Mouse (Mus musculus): ENCODE results near the gene Cyp2g1. TPM values are rescaled to one million over a fixed set of nuclear protein-coding genes. Genes with fewer than 3 reads are reported as not detected.

Gene Cyp2g1
- polyA plus RNA-seq (2015; fragmentation: Nextera tagmentation; extraction: Ambion mirVana), result not detected in 2 replicates

DNA sequence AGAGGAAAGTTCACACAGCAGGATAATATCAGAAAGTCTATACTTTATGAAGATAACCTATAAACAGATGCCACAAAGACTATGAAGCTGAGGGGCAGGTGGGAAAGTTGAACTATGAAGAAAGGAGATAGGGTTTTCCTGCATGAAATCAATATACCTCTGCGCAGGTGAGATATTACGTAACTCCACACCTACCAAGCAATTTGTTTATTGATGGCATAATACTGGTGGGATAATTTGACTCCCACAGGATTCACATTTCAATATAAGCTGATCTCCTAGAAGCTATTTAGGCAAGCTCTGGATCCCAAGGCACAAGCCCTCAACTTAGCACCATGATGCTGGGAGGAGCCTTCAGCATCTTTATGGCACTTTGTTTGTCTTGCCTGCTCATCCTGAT, at the start of gene Cyp2g1:
TSS of gene Cyp2g1 (plus strand) at position 301 of the 400 bp plus-strand sequence.
- H3K27me3 ChIP-seq, result no peaks in the 10 kb centered on the region
- H3K4me3 ChIP-seq, result no peak within 1 kb of the TSS
- no peaks in the 10 kb centered on the region for H3K4me1 ChIP-seq
- no peak within 1 kb of the TSS for H3K9ac ChIP-seq
- H3K36me3 ChIP-seq, result no peaks in the 10 kb centered on the region
- 94% methylated on average over 2 of the region's 2 CpGs for WGBS
- H3K4me2 ChIP-seq (replicated peaks), result no peak within 1 kb of the TSS
- ATAC-seq (ENCODE audit: low FRiP score, low read depth), result no peak
- no peaks in the 10 kb centered on the region for H3K9me3 ChIP-seq
- no peak within 1 kb of the TSS for H3K27ac ChIP-seq

DNA sequence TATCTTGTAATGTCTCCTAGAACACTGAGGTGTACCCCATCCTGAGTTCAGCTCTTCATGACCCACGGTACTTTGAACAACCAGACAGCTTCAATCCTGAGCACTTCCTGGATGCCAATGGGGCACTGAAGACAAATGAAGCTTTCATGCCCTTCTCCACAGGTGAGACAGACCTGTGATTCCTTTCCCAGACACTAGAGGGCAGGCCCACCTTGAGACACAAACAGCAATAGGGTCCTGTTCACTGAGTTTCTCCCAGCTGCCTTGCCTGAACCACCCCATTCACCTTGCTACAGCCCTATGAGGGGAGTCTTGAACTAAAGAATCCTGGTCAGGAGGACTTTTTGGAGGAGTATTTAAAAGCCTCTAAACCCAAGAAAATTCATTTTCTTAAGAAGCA, 41.6 kb upstream of the Cyp2g1 start:
- Histone ChIP-seq H3K9me3 (no peaks in the 10 kb centered on the region), H3K4me1 (no peaks in the 10 kb centered on the region), H3K4me2 (replicated peaks) (no peak overlapping the region), H3K27ac (no peak overlapping the region), H3K9ac (no peak overlapping the region), H3K27me3 (no peaks in the 10 kb centered on the region), H3K36me3 (no peaks in the 10 kb centered on the region), H3K4me3 (no peak overlapping the region)
- ATAC-seq (ENCODE audit: low FRiP score, low read depth), result no peak
- WGBS, result 68% methylated on average over 1 of the region's 1 CpGs

DNA sequence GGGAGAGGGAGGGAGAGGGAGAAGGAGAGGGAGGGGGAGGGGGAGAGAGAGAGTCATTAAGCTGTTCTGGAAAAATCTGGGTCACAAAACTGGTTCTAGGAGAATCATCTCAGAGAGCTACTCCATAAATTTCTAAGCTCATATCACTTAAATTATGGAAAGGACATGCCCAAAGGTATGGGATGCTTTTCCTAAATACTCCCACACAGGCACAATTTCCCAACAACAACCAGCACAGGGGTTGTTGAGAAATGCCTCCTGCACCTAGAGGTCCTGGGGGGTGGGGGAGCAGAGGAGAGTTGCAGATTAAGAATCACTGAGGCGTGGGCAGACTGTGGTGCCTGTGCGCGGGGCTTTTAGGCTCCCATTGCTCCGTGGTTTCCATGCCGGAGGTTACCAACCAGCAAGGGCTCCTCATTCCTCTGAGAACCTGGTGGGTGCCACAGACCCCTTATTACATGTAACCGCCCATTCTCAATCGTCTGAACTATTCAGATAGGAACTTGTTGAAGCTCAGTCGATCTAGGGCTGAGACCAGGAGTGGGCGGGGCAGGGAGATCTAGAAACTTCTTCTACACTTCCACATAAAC, 38.7 kb upstream of the Cyp2g1 start:
- ATAC-seq (ENCODE audit: low FRiP score, low read depth), result no peak
- WGBS, result 86% methylated on average over 9 of the region's 9 CpGs
- Histone ChIP-seq H3K4me1 (no peaks in the 10 kb centered on the region), H3K27ac (no peak overlapping the region), H3K9me3 (no peaks in the 10 kb centered on the region), H3K36me3 (no peaks in the 10 kb centered on the region), H3K9ac (no peak overlapping the region), H3K27me3 (no peaks in the 10 kb centered on the region), H3K4me3 (no peak overlapping the region), H3K4me2 (replicated peaks) (no peak overlapping the region)

DNA sequence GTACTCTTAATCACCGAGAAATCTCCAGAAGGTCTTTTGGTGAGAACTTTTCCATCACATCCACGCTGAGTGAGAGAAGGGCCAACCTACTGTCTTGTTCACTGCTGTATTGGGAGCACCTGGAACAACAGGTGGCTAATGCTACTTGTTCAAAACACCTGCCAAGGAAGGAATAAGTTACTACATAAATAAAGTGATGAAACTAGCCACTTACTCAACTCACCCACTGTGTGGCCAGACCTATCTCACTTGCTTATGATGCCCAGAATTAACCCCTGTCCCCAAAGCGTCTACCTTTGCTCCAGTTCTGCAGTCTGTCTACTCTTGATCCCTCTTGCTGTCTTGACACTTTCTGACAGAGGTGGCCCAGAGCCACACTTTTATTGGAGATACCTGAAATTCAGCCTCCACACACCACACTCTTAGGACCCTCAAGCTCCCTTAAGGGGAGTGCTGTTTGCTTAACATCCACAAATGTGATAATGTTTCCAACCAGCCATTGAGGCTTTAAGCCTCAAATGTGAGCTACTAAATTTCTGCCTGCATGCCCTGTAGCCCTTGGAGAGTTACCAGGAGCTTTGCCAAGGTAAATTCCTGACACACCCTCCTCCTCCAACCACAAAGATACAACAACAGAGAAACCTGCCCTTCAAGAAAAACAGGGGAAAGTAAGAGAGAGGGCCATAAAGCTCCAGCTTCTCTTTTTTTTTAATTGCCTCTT, 35.7 kb upstream of the Cyp2g1 start:
- no peak overlapping the region for H3K27ac ChIP-seq
- H3K4me1 ChIP-seq, result no peaks in the 10 kb centered on the region
- no peak overlapping the region for H3K4me3 ChIP-seq
- no peak overlapping the region for H3K9ac ChIP-seq
- H3K4me2 ChIP-seq (replicated peaks), result no peak overlapping the region
- no peak for ATAC-seq (ENCODE audit: low FRiP score, low read depth)
- no peaks in the 10 kb centered on the region for H3K36me3 ChIP-seq
- 82% methylated on average over 3 of the region's 3 CpGs for WGBS
- H3K9me3 ChIP-seq, result no peaks in the 10 kb centered on the region
- H3K27me3 ChIP-seq, result no peaks in the 10 kb centered on the region

DNA sequence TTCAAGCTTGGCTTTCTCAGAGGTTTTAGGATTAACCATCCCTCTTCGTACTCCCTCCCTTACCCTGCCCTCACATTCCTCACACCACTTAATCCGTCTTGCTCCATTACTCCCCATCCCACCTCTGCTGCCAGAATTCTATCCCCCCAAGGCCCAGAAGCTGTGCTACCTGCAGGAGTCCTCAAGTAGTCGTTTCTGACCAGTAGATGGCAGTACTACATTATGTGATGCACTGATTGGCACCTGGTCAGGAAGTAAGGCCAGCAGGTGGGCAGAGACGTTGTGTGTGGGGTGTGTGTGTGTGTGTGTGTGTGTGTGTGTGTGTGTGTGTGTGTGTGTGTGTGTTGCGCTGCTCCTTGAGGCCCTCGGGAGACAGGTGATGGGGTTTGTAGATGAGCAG, 32.8 kb upstream of the Cyp2g1 start:
- no peak overlapping the region for H3K27ac ChIP-seq
- no peaks in the 10 kb centered on the region for H3K27me3 ChIP-seq
- H3K4me2 ChIP-seq (replicated peaks), result no peak overlapping the region
- H3K36me3 ChIP-seq, result no peaks in the 10 kb centered on the region
- ATAC-seq (ENCODE audit: low FRiP score, low read depth), result no peak
- H3K4me1 ChIP-seq, result no peaks in the 10 kb centered on the region
- no peak overlapping the region for H3K9ac ChIP-seq
- 17% methylated on average over 6 of the region's 6 CpGs for WGBS
- no peaks in the 10 kb centered on the region for H3K9me3 ChIP-seq
- no peak overlapping the region for H3K4me3 ChIP-seq

DNA sequence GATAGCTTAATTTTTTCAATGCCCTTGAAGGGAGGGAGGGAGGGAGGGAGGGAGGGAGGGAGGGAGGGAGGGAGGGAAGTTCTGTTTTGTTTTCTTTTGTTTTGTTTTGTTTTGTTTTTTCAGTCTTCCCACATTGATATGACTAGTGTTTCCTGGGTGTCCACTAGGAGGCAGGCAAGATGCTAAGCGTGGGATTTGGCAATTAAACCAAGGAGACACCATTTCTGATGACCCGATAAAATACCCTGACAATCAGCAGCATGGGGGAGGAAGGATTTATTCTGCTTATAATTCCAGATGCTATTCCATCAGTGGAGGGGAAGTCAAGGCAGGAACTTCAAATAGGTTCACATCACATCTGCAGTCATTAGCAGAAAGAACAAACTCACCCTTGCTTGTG, 30.9 kb upstream of the Cyp2g1 start:
- Histone ChIP-seq H3K4me3 (no peak overlapping the region), H3K27me3 (no peaks in the 10 kb centered on the region), H3K9ac (no peak overlapping the region), H3K27ac (no peak overlapping the region), H3K4me1 (no peaks in the 10 kb centered on the region), H3K4me2 (replicated peaks) (no peak overlapping the region), H3K36me3 (no peaks in the 10 kb centered on the region), H3K9me3 (no peaks in the 10 kb centered on the region)
- ATAC-seq (ENCODE audit: low FRiP score, low read depth), result no peak
- WGBS, result 48% methylated on average over 2 of the region's 2 CpGs

DNA sequence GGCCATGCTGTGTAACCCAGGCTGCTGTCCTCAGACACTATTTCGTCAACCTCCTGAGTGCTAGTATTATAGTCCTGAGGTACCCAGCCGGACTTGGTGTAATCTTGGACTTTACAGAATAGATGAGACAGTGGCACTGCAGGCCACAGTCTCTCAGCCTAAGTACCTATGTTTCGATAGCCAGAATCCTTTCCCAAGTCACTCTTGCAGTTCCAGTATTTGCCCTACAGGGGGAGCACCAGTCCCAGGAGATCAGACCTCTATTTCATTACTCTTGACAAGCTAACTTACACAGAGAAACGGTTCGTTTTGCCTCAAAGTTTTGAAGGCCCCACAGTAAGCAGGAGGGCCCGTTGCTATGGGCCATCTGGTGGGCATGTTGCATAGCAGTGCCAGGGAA, 30.2 kb upstream of the Cyp2g1 start:
- Histone ChIP-seq H3K9ac (no peak overlapping the region), H3K27ac (no peak overlapping the region), H3K36me3 (no peaks in the 10 kb centered on the region), H3K4me3 (no peak overlapping the region), H3K4me2 (replicated peaks) (no peak overlapping the region), H3K9me3 (no peaks in the 10 kb centered on the region), H3K27me3 (no peaks in the 10 kb centered on the region), H3K4me1 (no peaks in the 10 kb centered on the region)
- no peak for ATAC-seq (ENCODE audit: low FRiP score, low read depth)
- WGBS, result 44% methylated on average over 6 of the region's 6 CpGs

DNA sequence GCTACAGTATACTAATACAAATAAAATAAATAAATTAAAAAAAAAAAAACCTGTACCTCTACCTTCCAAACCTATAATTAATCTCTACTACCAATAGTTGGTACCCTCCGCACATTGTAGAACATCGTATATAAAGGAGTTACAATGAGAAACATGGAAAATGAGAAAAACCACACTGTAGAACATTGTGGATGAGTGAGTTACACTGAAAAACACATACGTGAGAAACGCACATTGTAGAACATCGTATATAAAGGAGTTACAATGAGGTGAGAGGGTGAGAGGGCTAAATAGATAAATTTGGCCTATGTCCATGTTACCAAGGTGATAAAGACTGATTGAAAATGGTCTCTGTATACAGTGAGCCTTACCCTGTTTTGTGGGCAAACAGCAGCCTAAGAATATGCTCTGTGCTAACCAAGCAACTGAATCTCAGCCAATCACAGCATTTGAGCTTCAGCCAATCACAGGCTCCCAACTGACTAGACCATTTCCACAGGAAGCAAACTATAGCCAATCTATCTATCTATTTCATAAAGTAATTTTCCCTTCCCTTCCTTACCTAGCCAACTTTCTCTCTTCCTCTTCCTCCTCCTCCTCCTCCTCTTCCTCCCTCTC, 28.8 kb upstream of the Cyp2g1 start:
- WGBS, result 75% methylated on average over 5 of the region's 5 CpGs
- no peaks in the 10 kb centered on the region for H3K27me3 ChIP-seq
- no peak overlapping the region for H3K4me2 ChIP-seq (replicated peaks)
- H3K9ac ChIP-seq, result no peak overlapping the region
- no peaks in the 10 kb centered on the region for H3K9me3 ChIP-seq
- H3K4me3 ChIP-seq, result no peak overlapping the region
- no peaks in the 10 kb centered on the region for H3K4me1 ChIP-seq
- ATAC-seq (ENCODE audit: low FRiP score, low read depth), result 0 out of 2 replicates have a peak, but pooled peaks have one; percentile 67
- H3K36me3 ChIP-seq, result no peaks in the 10 kb centered on the region
- H3K27ac ChIP-seq, result no peak overlapping the region

DNA sequence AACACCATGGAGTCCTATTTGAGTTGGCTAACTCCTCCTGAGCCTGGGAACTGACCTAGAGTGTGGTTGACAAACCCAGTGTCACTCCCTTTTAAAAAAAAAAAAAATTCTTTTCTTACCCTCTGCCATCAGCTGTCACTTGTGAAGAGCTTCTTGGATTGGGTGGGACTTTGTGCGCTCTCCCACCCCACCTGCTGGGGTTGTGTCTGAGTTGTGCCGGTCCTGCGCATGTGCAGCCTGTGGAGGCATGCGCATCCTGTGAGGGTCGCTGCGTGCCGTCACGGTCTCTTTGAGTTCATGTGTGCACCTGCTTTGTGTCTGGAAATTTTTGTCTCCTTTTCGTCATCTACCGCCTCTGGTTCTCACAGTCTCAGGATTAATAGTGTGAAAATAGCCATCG, 28.2 kb upstream of the Cyp2g1 start:
- H3K4me2 ChIP-seq (replicated peaks), result no peak overlapping the region
- no peak overlapping the region for H3K4me3 ChIP-seq
- H3K36me3 ChIP-seq, result no peaks in the 10 kb centered on the region
- H3K4me1 ChIP-seq, result no peaks in the 10 kb centered on the region
- no peak for ATAC-seq (ENCODE audit: low FRiP score, low read depth)
- H3K27me3 ChIP-seq, result no peaks in the 10 kb centered on the region
- no peak overlapping the region for H3K27ac ChIP-seq
- H3K9me3 ChIP-seq, result no peaks in the 10 kb centered on the region
- WGBS, result 10% methylated on average over 11 of the region's 11 CpGs
- no peak overlapping the region for H3K9ac ChIP-seq

DNA sequence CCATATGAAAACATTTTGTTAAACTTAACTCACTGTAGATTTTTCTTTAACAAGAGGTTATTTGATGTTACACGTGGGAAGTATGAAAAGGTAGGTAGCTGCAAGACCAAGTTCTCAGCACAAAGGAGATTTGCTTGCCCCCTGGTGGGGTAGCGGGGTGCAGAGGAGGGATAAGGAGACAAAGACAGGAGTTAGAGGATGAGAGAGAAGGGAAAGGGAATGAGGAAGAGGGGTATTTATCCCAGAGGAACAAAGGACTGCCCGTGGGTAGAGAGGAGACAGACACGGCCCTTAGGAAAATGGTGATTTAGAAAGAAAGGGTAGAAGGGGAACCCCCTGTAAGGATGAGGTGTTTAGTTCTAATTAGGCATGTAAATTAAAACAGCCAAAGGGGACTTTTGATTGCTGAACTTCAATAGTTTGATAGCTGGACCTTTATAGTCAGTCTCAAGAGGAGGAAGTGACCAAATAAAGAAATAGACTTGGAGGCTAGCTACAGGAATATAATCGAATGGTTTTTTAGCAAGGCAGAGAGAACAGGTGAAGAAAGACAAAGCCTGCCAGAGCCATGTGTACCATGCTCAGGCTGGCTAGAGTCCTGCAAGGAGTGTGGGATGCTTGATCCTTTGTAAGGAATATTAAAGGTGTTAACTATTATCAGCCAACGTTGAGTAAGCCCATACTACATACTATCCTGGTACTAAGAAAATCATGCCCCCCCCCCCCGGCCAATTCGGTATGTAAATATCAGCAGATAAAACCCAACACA, 27.5 kb upstream of the Cyp2g1 start:
- WGBS, result 21% methylated on average over 8 of the region's 8 CpGs
- H3K4me3 ChIP-seq, result no peak overlapping the region
- H3K27me3 ChIP-seq, result no peaks in the 10 kb centered on the region
- H3K4me1 ChIP-seq, result no peaks in the 10 kb centered on the region
- H3K9me3 ChIP-seq, result no peaks in the 10 kb centered on the region
- no peak overlapping the region for H3K9ac ChIP-seq
- no peak for ATAC-seq (ENCODE audit: low FRiP score, low read depth)
- no peak overlapping the region for H3K4me2 ChIP-seq (replicated peaks)
- no peak overlapping the region for H3K27ac ChIP-seq
- no peaks in the 10 kb centered on the region for H3K36me3 ChIP-seq

DNA sequence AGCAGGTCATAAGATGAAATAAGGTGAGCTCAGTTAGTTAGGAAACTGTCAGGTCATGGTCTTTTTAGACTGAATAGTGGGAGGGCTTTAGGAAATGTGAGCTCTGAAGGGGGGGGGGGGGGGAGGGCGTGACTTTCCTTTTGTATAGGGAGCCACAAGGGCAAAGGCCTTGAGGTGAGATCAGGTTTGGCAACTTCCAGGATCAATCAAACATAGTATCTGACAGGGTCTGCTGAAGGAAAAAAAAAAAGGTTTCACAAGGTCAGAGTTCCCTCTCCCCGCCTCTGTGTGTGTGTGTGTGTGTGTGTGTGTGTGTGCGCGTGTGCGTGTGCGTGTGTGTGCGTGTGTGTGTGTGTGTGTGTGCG, 26.9 kb upstream of the Cyp2g1 start:
- Histone ChIP-seq H3K4me3 (no peak overlapping the region), H3K27me3 (no peaks in the 10 kb centered on the region), H3K9ac (no peak overlapping the region), H3K36me3 (no peaks in the 10 kb centered on the region), H3K9me3 (no peaks in the 10 kb centered on the region), H3K27ac (no peak overlapping the region), H3K4me2 (replicated peaks) (no peak overlapping the region), H3K4me1 (no peaks in the 10 kb centered on the region)
- ATAC-seq (ENCODE audit: low FRiP score, low read depth), result no peak
- WGBS, result 38% methylated on average over 5 of the region's 8 CpGs

DNA sequence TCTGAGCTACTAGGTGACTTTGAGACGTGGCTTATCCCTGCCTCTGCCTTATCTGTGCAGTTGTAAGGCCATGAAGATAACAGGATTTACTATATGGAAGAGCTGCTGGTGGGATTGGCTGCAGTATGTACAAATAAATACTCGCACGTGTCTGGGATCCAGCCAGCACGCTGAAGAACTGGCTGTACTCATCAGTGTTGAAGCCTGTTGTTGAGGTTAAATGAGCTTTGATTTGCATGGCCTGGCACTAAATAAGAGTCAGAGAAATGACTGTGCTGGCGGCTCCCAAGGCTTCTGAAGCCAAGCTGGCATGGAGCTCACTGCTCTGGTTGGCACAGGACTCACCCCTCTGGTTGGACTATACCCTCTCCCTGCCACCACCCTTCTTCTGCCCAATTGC, 25.5 kb upstream of the Cyp2g1 start:
- H3K9me3 ChIP-seq, result no peaks in the 10 kb centered on the region
- H3K36me3 ChIP-seq, result no peaks in the 10 kb centered on the region
- no peak overlapping the region for H3K27ac ChIP-seq
- H3K4me2 ChIP-seq (replicated peaks), result no peak overlapping the region
- 65% methylated on average over 5 of the region's 5 CpGs for WGBS
- H3K9ac ChIP-seq, result no peak overlapping the region
- no peak for ATAC-seq (ENCODE audit: low FRiP score, low read depth)
- no peaks in the 10 kb centered on the region for H3K4me1 ChIP-seq
- no peaks in the 10 kb centered on the region for H3K27me3 ChIP-seq
- no peak overlapping the region for H3K4me3 ChIP-seq
